Mouse (Mus musculus) monocyte, adult 59 days (primary cell): ENCODE data around the gene Gprc5a. TPM values are rescaled to one million over a fixed set of nuclear protein-coding genes. Genes with fewer than 3 reads are reported as not detected.

Experiments used
- total RNA-seq, 2 experiments: library from RNA; stranded (reverse); gene quantifications; one replicate each; pipeline ENCODE4 v1.2.4; 2023

Gprc5a gene
- total RNA-seq: 1 to 10 TPM; 1.8 to 4.9 TPM

DNA sequence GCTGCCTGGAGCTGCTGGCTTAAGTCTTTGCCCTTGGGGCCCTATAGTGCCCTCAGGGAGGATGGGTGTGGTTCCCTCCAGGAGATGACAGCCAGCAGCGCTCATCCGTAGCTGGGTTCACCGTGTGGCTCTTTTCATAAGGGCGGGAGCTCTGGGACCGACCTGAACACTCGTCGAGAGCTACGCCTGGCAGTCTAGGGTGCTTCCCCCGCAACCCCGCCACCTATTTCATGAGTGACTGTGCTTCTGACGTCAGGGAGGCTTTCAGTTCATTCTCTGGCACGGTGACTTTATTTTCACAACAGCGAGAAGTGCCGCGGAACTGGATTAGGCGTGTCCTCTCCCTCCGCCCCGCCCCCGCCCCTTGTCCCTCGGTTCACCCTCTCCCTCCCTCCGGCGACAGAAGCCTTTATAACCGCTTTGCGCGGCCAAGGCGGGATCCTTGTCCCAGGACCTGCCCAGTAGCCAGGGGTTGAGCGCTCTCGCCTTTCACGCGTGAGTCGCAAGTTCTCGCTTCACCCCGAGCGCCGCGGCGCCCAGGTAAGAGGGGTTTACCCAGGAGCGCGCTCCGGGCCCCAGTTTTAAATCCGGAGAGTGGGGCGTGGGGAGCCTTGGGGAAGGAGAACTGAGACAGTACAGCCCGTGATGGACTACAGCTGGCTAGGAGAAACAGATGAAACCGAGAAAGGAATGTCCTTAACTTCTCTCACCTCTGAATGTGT lies at the start of gene Gprc5a:
Gene Gprc5a (plus strand): TSS at position 416 of the 722 bp plus-strand sequence.

DNA sequence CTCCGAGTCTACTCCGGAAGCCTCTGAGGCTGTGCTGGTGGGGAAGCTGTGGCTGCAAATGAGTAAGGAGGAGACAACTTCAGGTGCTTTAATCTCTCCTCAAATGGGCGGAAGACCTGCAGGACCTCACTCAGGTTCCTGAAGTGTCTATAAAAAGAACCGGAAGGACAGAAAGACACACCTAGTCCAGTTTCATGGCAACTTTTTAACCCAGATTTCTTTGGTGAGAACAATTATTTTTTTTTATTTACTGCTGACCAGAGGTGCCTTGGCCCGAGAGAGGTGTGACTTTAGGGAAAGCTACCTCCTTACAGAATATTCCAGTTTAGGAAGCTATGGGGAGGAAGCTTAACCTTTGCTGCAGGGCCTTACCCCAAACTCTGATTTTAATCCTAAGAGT lies 52.7 kb downstream of the Gprc5a start, which contains the start of gene Gprc5d:
Gene Gprc5d (minus strand): TSS at position 101 of the 400 bp plus-strand sequence.

Other genes starting within 250 kb of the Gprc5a start
- gene Crebl2, start 235.5 kb upstream of the Gprc5a start, total RNA-seq: 10 to 100 TPM; 13.5 to 13.6 TPM
- gene Gpr19, start 167.1 kb upstream of the Gprc5a start, total RNA-seq: 1 to 10 TPM; 2.4 to 4.0 TPM
- gene Cdkn1b, start 145.2 kb upstream of the Gprc5a start, total RNA-seq: 100 to 1,000 TPM; 125 to 136 TPM
- not detected for gene Apold1, start 83.9 kb upstream of the Gprc5a start, total RNA-seq
- 10 to 100 TPM; 76.2 to 79.9 TPM for gene Ddx47, start 54.0 kb upstream of the Gprc5a start, total RNA-seq
- gene Gprc5d, start 52.6 kb downstream of the Gprc5a start, total RNA-seq: not detected
- gene Fam234b, start 132.3 kb downstream of the Gprc5a start, total RNA-seq: 10 to 100 TPM; 18.7 to 33.4 TPM
- 100 to 1,000 TPM; 149 to 170 TPM for gene Hebp1, start 132.4 kb downstream of the Gprc5a start, total RNA-seq
- 1 to 10 TPM; 1.5 to 1.6 TPM for gene Gsg1, start 188.7 kb downstream of the Gprc5a start, total RNA-seq
- not detected for gene Pbp2, start 244.8 kb downstream of the Gprc5a start, total RNA-seq